ENCODE assay signal across 8 mouse cellular contexts in genomic region chr14:45387480-45387879, GRCm38 (mm10). TPM values are rescaled to one million over a fixed set of nuclear protein-coding genes. Genes with fewer than 3 reads are reported as not detected.
DNase-seq lines count a peak whose midpoint lies in the region; ATAC-seq and TF ChIP-seq lines count a peak whose summit lies in the region.

No protein-coding gene starts in this region.

- TF ChIP-seq CTCF in heart, postnatal 0 days (IDR thresholded peaks at IDR 0.05; ENCODE audit: low read depth) = no peak
- TF ChIP-seq CTCF in heart, adult 2 months (IDR thresholded peaks at IDR 0.05) = no peak

- TF ChIP-seq POLR2A in heart, adult 2 months (IDR thresholded peaks at IDR 0.05; ENCODE audit: insufficient read depth, low read depth, low read length) = no peak

- peak overlapping the region; percentile 92 for H3K4me2 ChIP-seq in heart, postnatal 0 days (ENCODE audit: low read depth, low read length)

- TF ChIP-seq EP300 in heart, postnatal 0 days (IDR thresholded peaks at IDR 0.05; ENCODE audit: low read depth) = no peak
- TF ChIP-seq EP300 in heart, adult 2 months (IDR thresholded peaks at IDR 0.05; ENCODE audit: insufficient read depth, low read depth, low read length) = no peak

- peaks cover 14% of the 10 kb centered on the region for H3K4me1 ChIP-seq in heart, postnatal 0 days (ENCODE audit: control insufficient read depth, insufficient read depth)
- H3K4me1 ChIP-seq in heart, adult 2 months (ENCODE audit: control insufficient read depth, insufficient read depth, low read length) = peaks cover 2% of the 10 kb centered on the region; the same call in 1 of the 2 replicates
- peaks cover 2% of the 10 kb centered on the region; the same call in 1 of the 2 replicates for H3K4me1 ChIP-seq in brown adipose tissue, adult 24 weeks (ENCODE audit: control insufficient read depth, insufficient read depth, insufficient read length, low read length)

- no peaks in the 10 kb centered on the region; the same call in none of the 2 replicates for H3K36me3 ChIP-seq in heart, postnatal 0 days (replicated peaks; ENCODE audit: control insufficient read depth, insufficient read depth, low read length)
- H3K36me3 ChIP-seq in heart, adult 2 months (ENCODE audit: control insufficient read depth, insufficient read depth, low read length) = no peaks in the 10 kb centered on the region; the same call in 1 of the 2 replicates

- H3K9me3 ChIP-seq in heart, postnatal 0 days (replicated peaks; ENCODE audit: control insufficient read depth, low read length) = no peaks in the 10 kb centered on the region

- no peaks in the 10 kb centered on the region for H3K27me3 ChIP-seq in heart, postnatal 0 days (ENCODE audit: control insufficient read depth, insufficient read depth, low read length)
- no peaks in the 10 kb centered on the region for H3K27me3 ChIP-seq in heart, adult 2 months (ENCODE audit: control insufficient read depth, insufficient read depth, low read length)

- 28% methylated on average over 2 of the region's 2 CpGs for WGBS in heart, postnatal 0 days
- WGBS in heart, adult 2 months = 29% methylated on average over 2 of the region's 2 CpGs

- peak overlapping the region; percentile 86; the same call in 1 of the 2 replicates for H3K27ac ChIP-seq in heart, postnatal 0 days (ENCODE audit: low read depth)
- no peak overlapping the region for H3K27ac ChIP-seq in heart, adult 2 months
- H3K27ac ChIP-seq in brown adipose tissue, adult 24 weeks (replicated peaks; ENCODE audit: low read depth, low read length) = no peak overlapping the region

- no peak for ATAC-seq in heart, postnatal 0 days (ENCODE audit: insufficient read depth, low read depth)
- ATAC-seq in megakaryocyte-erythroid progenitor cell, adult 5-6 weeks (replicated peaks; ENCODE audit: low FRiP score, low TSS enrichment, poor library complexity, severe bottlenecking) = peak; percentile 49

- H3K79me2 ChIP-seq in heart, adult 2 months (replicated peaks; ENCODE audit: control insufficient read depth, insufficient read depth, low read length) = no peaks in the 10 kb centered on the region

- H3K9ac ChIP-seq in heart, postnatal 0 days (replicated peaks; ENCODE audit: low read depth, low read length) = no peak overlapping the region
- no peak overlapping the region for H3K9ac ChIP-seq in heart, adult 2 months (ENCODE audit: low read depth, low read length)

- DNase-seq in heart, postnatal 0 days (ENCODE audit: low spot score) = no peak
- no peak for DNase-seq in heart, adult 2 months
- DNase-seq in induced T-regulatory cell, adult 2 months (ENCODE audit: low read depth) = peak; percentile 74
- DNase-seq in adrenal gland, postnatal 4 days (ENCODE audit: low spot score in 2 of 2) = no peak
- DNase-seq in thymus, postnatal 25 days = no peak
- no peak for DNase-seq in layer of hippocampus, postnatal 10 days (ENCODE audit: low spot score in 2 of 2)

- peak overlapping the region; percentile 87 for H3K4me3 ChIP-seq in heart, postnatal 0 days (ENCODE audit: low read depth, low read length)
- H3K4me3 ChIP-seq in heart, adult 2 months = no peak overlapping the region; the same call in 1 of the 2 replicates
- H3K4me3 ChIP-seq in brown adipose tissue, adult 24 weeks (ENCODE audit: insufficient read depth, low read depth, low read length) = peak overlapping the region; percentile 86; the same call in 1 of the 2 replicates

- intact Hi-C loops in heart, adult 2 months (cut with DNase I) = loop anchor here (5.0 kb wide), 1 partner anchor 60 kb away; the partner anchor contains the start of gene Psmc6

RNA-seq across cellular contexts. Expression of gene Gnpnat1, which starts 17.2 kb away (rescaled TPM):
- total RNA-seq in heart, postnatal 0 days (2014; rRNA removed; ENCODE audit: low replicate concordance) = 5.3 and 11.0 TPM in 2 replicates
- polyA plus RNA-seq in heart, postnatal 0 days (2015; fragmentation: Nextera tagmentation; extraction: Ambion mirVana) = 18.6 and 22.1 TPM in 2 replicates
- 10 to 100 TPM; 10.9 to 15.7 TPM for total RNA-seq in heart, adult 2 months (2021)
- polyA plus RNA-seq in heart, adult 2 months (2012; rRNA removed) = 3.6 and 6.2 TPM in 2 replicates
- 31.2 and 39.1 TPM in 2 replicates for polyA plus RNA-seq in brown adipose tissue, adult 24 weeks (2012; ENCODE audit: insufficient read depth, insufficient read length, missing spikeins)
- 11.8 and 21.3 TPM in 2 replicates for total RNA-seq in megakaryocyte-erythroid progenitor cell, adult 5-6 weeks (2014; fragmentation: Nextera tagmentation)
- 14.5 and 23.6 TPM in 2 replicates for total RNA-seq in megakaryocyte-erythroid progenitor cell, adult 5-6 weeks (2017)
- 10 to 100 TPM; 30.7 to 31.5 TPM for total RNA-seq in adrenal gland, postnatal 4 days (2021)
- total RNA-seq in layer of hippocampus, postnatal 10 days (2021) = 10 to 100 TPM; 14.9 to 15.9 TPM

RNA-seq across cellular contexts. Expression of gene Styx, which starts 36.6 kb away (rescaled TPM):
- 11.9 and 22.2 TPM in 2 replicates for total RNA-seq in heart, postnatal 0 days (2014; rRNA removed; ENCODE audit: low replicate concordance)
- 69.0 and 69.9 TPM in 2 replicates for polyA plus RNA-seq in heart, postnatal 0 days (2015; fragmentation: Nextera tagmentation; extraction: Ambion mirVana)
- total RNA-seq in heart, adult 2 months (2021) = 10 to 100 TPM; 26.3 to 33.4 TPM
- polyA plus RNA-seq in heart, adult 2 months (2012; rRNA removed) = 3.8 and 7.6 TPM in 2 replicates
- polyA plus RNA-seq in brown adipose tissue, adult 24 weeks (2012; ENCODE audit: insufficient read depth, insufficient read length, missing spikeins) = 16.1 and 16.9 TPM in 2 replicates
- total RNA-seq in megakaryocyte-erythroid progenitor cell, adult 5-6 weeks (2014; fragmentation: Nextera tagmentation) = 29.3 and 34.1 TPM in 2 replicates
- 24.5 and 48.4 TPM in 2 replicates for total RNA-seq in megakaryocyte-erythroid progenitor cell, adult 5-6 weeks (2017)
- 10 to 100 TPM; 38.0 to 43.9 TPM for total RNA-seq in adrenal gland, postnatal 4 days (2021)
- total RNA-seq in layer of hippocampus, postnatal 10 days (2021) = 10 to 100 TPM; 19.1 to 20.1 TPM

RNA-seq across cellular contexts. Expression of gene Psmc6, which starts 57.9 kb away (rescaled TPM):
- 61.5 and 163 TPM in 2 replicates for total RNA-seq in heart, postnatal 0 days (2014; rRNA removed; ENCODE audit: low replicate concordance)
- polyA plus RNA-seq in heart, postnatal 0 days (2015; fragmentation: Nextera tagmentation; extraction: Ambion mirVana) = 120 and 125 TPM in 2 replicates
- total RNA-seq in heart, adult 2 months (2021) = 10 to 100 TPM; 89.7 to 93.7 TPM
- 46.3 and 116 TPM in 2 replicates for polyA plus RNA-seq in heart, adult 2 months (2012; rRNA removed)
- 264 and 395 TPM in 2 replicates for polyA plus RNA-seq in brown adipose tissue, adult 24 weeks (2012; ENCODE audit: insufficient read depth, insufficient read length, missing spikeins)
- total RNA-seq in megakaryocyte-erythroid progenitor cell, adult 5-6 weeks (2014; fragmentation: Nextera tagmentation) = 152 and 178 TPM in 2 replicates
- 234 and 305 TPM in 2 replicates for total RNA-seq in megakaryocyte-erythroid progenitor cell, adult 5-6 weeks (2017)
- 100 to 1,000 TPM; 125 to 127 TPM for total RNA-seq in adrenal gland, postnatal 4 days (2021)
- total RNA-seq in layer of hippocampus, postnatal 10 days (2021) = 100 to 1,000 TPM; 102 to 112 TPM
